Mouse (Mus musculus) lung, adult 2 months (tissue): ENCODE measurements around the gene Efna2.

Experiments used
- CTCF ChIP-seq: fragments of 200-500 bp; IDR thresholded peaks from 2 replicates; pipeline ENCODE4 v1.5.1; 2011; ENCODE audit warnings: mild to moderate bottlenecking, low read length, control low read depth; ENCODE audit not compliant: insufficient read depth
- POLR2A ChIP-seq: fragments of 200-500 bp; IDR thresholded peaks from 2 replicates; pipeline ENCODE4 v1.6.1; 2011; ENCODE audit warnings: low read depth, mild to moderate bottlenecking, control low read depth, low read length, borderline replicate concordance; ENCODE audit errors: extremely low read depth

- TF ChIP-seq CTCF: no peak
- TF ChIP-seq POLR2A: no peak
Measured at GRCm38 (mm10) chr10:80196167-80196566, 16.9 kb downstream of the Efna2 start.
